ENCODE assay signal across 8 mouse cellular contexts in genomic region chr7:79508280-79509234, GRCm38 (mm10). TPM values are rescaled to one million over a fixed set of nuclear protein-coding genes. Genes with fewer than 3 reads are reported as not detected.
A peak's percentile ranks its signal among the peaks of the same experiment; 100 is the strongest.
DNase-seq lines count a peak whose midpoint lies in the region; ATAC-seq lines count a peak whose summit lies in the region.

No protein-coding gene starts in this region.

- no peaks in the 10 kb centered on the region for H3K36me3 ChIP-seq in heart, embryonic 10.5 days
- no peaks in the 10 kb centered on the region for H3K36me3 ChIP-seq in intestine, embryonic 14.5 days (ENCODE audit: control insufficient read depth, insufficient read depth, low read length)
- no peaks in the 10 kb centered on the region for H3K36me3 ChIP-seq in stomach, embryonic 15.5 days

- H3K27ac ChIP-seq in heart, embryonic 10.5 days: no peak overlapping the region
- H3K27ac ChIP-seq in intestine, embryonic 14.5 days (ENCODE audit: low read depth): no peak overlapping the region
- no peak overlapping the region for H3K27ac ChIP-seq in stomach, embryonic 15.5 days

- no peak for ATAC-seq in intestine, embryonic 14.5 days (replicated peaks; ENCODE audit: low FRiP score, low TSS enrichment, low read depth)
- no peak for ATAC-seq in stomach, embryonic 15.5 days (ENCODE audit: insufficient read depth, low FRiP score, low read depth)

- WGBS in heart, embryonic 10.5 days: under 1% methylated on average over 79 of the region's 79 CpGs
- 1% methylated on average over 77 of the region's 79 CpGs for WGBS in intestine, embryonic 14.5 days
- WGBS in stomach, embryonic 15.5 days: 2% methylated on average over 77 of the region's 79 CpGs

- H3K4me1 ChIP-seq in heart, embryonic 10.5 days: peaks cover 23% of the 10 kb centered on the region
- H3K4me1 ChIP-seq in intestine, embryonic 14.5 days (replicated peaks; ENCODE audit: control insufficient read depth, insufficient read depth, low read length): peaks cover 4% of the 10 kb centered on the region; the same call in 1 of the 2 replicates
- H3K4me1 ChIP-seq in stomach, embryonic 15.5 days: peaks cover 18% of the 10 kb centered on the region

- H3K9ac ChIP-seq in intestine, embryonic 14.5 days (ENCODE audit: low read length): no peak overlapping the region
- H3K9ac ChIP-seq in stomach, embryonic 15.5 days: no peak overlapping the region

- peak overlapping the region; percentile 37 for H3K4me2 ChIP-seq in intestine, embryonic 14.5 days (ENCODE audit: low read length)
- H3K4me2 ChIP-seq in stomach, embryonic 15.5 days: peak overlapping the region; percentile 45

- no peak for DNase-seq in heart, embryonic 10.5 days (ENCODE audit: low spot score)
- no peak for DNase-seq in heart, postnatal 4 days
- DNase-seq in retina, postnatal 1 day: peak; percentile 75
- no peak for DNase-seq in retina, embryonic 14.5 days (ENCODE audit: low spot score)
- no peak for DNase-seq in intestine, embryonic 14.5 days (ENCODE audit: low spot score)
- no peak for DNase-seq in embryo, embryonic 11 days
- no peak for DNase-seq in thymus, postnatal 4 days

- no peaks in the 10 kb centered on the region for H3K9me3 ChIP-seq in heart, embryonic 10.5 days
- no peaks in the 10 kb centered on the region for H3K9me3 ChIP-seq in intestine, embryonic 14.5 days (ENCODE audit: control insufficient read depth, low read length)
- H3K9me3 ChIP-seq in stomach, embryonic 15.5 days: no peaks in the 10 kb centered on the region

- peaks cover 100% of the 10 kb centered on the region for H3K27me3 ChIP-seq in heart, embryonic 10.5 days (ENCODE audit: insufficient read depth, poor library complexity, severe bottlenecking)
- H3K27me3 ChIP-seq in intestine, embryonic 14.5 days (replicated peaks; ENCODE audit: control insufficient read depth, insufficient read depth, low read length): peaks cover 100% of the 10 kb centered on the region
- H3K27me3 ChIP-seq in stomach, embryonic 15.5 days (replicated peaks): peaks cover 97% of the 10 kb centered on the region

- peak overlapping the region; percentile 42 for H3K4me3 ChIP-seq in heart, embryonic 10.5 days
- peak overlapping the region; percentile 20 for H3K4me3 ChIP-seq in intestine, embryonic 14.5 days (ENCODE audit: low read depth, low read length)
- H3K4me3 ChIP-seq in stomach, embryonic 15.5 days (replicated peaks): peak overlapping the region; percentile 22

RNA-seq across cellular contexts. Expression of gene Polg, which starts 42.4 kb away (rescaled TPM):
- 33.2 and 43.3 TPM in 2 replicates for polyA plus RNA-seq in heart, embryonic 10.5 days (2016; fragmentation: Nextera tagmentation; extraction: Ambion mirVana)
- total RNA-seq in heart, postnatal 4 days (2021): 10 to 100 TPM; 55.9 to 61.3 TPM
- 36.4 and 44.8 TPM in 2 replicates for polyA plus RNA-seq in intestine, embryonic 14.5 days (2014; fragmentation: Nextera tagmentation; extraction: Ambion mirVana)
- 32.9 and 36.4 TPM in 2 replicates for polyA plus RNA-seq in stomach, embryonic 15.5 days (2015; fragmentation: Nextera tagmentation; extraction: Ambion mirVana)
